Mouse (Mus musculus) olfactory bulb, adult 2 months (tissue): ENCODE results near the gene Mrtfb. TPM values are rescaled to one million over a fixed set of nuclear protein-coding genes. Genes with fewer than 3 reads are reported as not detected.

ENCODE experiments used
- H3K27ac ChIP-seq: fragments of 200-500 bp; 2 replicates; pipeline ENCODE4 v1.5.1; 2012; ENCODE audit warnings: low read depth, low read length; ENCODE audit not compliant: insufficient read depth
- H3K4me1 ChIP-seq: fragments of 200-500 bp; 2 replicates; pipeline ENCODE4 v1.6.1; 2012; ENCODE audit warnings: low read length; ENCODE audit not compliant: control insufficient read depth, insufficient read depth
- H3K4me3 ChIP-seq: fragments of 200-500 bp; 2 replicates; pipeline ENCODE4 v1.5.1; 2012; ENCODE audit warnings: mild to moderate bottlenecking, low read depth, low read length, moderate library complexity; ENCODE audit not compliant: insufficient read depth
- CTCF ChIP-seq: fragments of 200-500 bp; IDR thresholded peaks from 2 replicates; pipeline ENCODE4 v1.5.1; 2012; ENCODE audit warnings: low read depth, mild to moderate bottlenecking, low read length, moderate library complexity; ENCODE audit not compliant: insufficient read depth
- POLR2A ChIP-seq: fragments of 200-500 bp; IDR thresholded peaks from 2 replicates; pipeline ENCODE4 v1.6.1; 2012; ENCODE audit warnings: mild to moderate bottlenecking, low read depth, low read length, moderate library complexity; ENCODE audit not compliant: insufficient read depth
- WGBS: fragments of 180-500 bp; shearing (Covaris S2); methylation state at CpG from one replicate; pipeline ENCODE4 v1.1.7; 2018; 5-methylcytosine and 5-hydroxymethylcytosine counted together
- polyA plus RNA-seq: library from polyadenylated mRNA; stranded (reverse); fragments of >200 nt; gene quantifications from 2 replicates; pipeline ENCODE4 v1.2.4, GENCODE M21; 2012; ENCODE audit warnings: low replicate concordance; ENCODE audit not compliant: missing spikeins, insufficient read depth, insufficient read length

The Mrtfb gene
- polyA plus RNA-seq, 1 experiment: 36.5 TPM

GRCm38 (mm10) chr16:13428806-13429205 is 172.5 kb downstream of the Mrtfb start:
- 89% methylated on average over 1 of the region's 1 CpGs for WGBS
- H3K27ac ChIP-seq: no peak overlapping the region
- H3K4me3 ChIP-seq: no peak overlapping the region
- no peaks in the 10 kb centered on the region for H3K4me1 ChIP-seq
- TF ChIP-seq CTCF: no peak
- no peak for TF ChIP-seq POLR2A

DNA sequence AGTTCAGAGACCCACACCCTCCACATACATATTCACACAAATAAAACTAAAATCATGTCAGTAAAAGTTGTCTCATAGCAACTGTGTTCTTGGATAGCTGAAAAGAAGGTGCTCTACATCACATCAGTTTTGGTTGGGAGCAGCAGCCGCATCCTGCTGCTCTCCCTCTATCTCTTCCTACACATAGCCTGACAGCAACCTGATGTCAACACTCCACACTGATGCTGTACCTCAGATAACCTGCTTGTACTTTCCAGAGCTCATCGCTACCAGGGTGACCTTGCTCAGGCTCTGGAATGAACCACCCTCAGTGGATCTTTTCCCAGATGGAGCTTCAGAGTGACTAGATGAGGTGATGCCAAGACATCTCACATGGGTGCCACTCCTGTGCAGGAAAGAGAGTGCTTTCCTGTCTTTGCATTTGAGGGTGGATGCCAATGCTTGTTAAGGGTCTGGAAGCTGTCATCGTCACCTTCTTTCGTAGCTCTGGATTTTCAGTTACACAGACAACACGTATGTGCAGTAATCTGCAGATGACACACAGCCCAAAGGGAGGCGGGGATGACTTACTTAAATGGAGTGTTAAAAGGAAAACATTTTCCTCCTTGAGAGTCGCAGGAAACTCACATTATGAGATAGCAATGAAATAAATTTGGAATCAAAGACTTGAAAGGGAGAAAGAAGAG is 173.8 kb downstream of the Mrtfb start:
- no peaks in the 10 kb centered on the region for H3K4me1 ChIP-seq
- WGBS: 79% methylated on average over 7 of the region's 7 CpGs
- TF ChIP-seq POLR2A: no peak
- TF ChIP-seq CTCF: no peak
- H3K27ac ChIP-seq: no peak overlapping the region
- no peak overlapping the region for H3K4me3 ChIP-seq

- 69% methylated on average over 1 of the region's 1 CpGs for WGBS
- no peak overlapping the region for H3K4me3 ChIP-seq
- no peaks in the 10 kb centered on the region for H3K4me1 ChIP-seq
- no peak overlapping the region for H3K27ac ChIP-seq
- TF ChIP-seq CTCF (no peak), POLR2A (no peak)
These were observed 174.7 kb downstream of the Mrtfb start for GRCm38 (mm10) chr16:13430940-13431339.

DNA sequence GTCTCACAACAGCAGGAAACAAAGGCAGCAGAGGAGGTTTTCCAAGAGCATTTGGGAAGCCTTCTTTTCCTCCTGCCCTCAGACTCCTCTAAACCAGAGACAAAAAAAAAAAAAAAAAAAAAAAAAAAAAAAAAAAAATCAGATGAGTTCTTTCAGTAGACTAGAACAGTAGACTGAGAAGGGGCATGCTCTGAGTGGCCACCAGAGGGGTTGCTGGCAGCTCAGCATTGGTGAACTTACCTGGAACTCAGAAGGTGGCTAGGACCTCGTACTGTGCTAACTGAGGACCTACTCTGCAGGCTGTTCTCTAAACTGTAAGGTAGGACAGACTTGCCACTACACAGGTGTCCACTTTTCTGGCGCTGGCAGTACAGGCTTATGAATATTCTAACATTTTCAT is 179.3 kb downstream of the Mrtfb start:
- no peak overlapping the region for H3K4me3 ChIP-seq
- TF ChIP-seq CTCF (no peak), POLR2A (no peak)
- H3K27ac ChIP-seq: no peak overlapping the region
- H3K4me1 ChIP-seq: peaks cover 6% of the 10 kb centered on the region
- 96% methylated on average over 2 of the region's 2 CpGs for WGBS

- peaks cover 6% of the 10 kb centered on the region for H3K4me1 ChIP-seq
- no peak for TF ChIP-seq POLR2A
- TF ChIP-seq CTCF: no peak
- under 1% methylated on average over 58 of the region's 58 CpGs for WGBS
- H3K4me3 ChIP-seq: peak overlapping the region; percentile 72
- no peak overlapping the region for H3K27ac ChIP-seq
These were observed 180.9 kb downstream of the Mrtfb start for GRCm38 (mm10) chr16:13437037-13437769.

DNA sequence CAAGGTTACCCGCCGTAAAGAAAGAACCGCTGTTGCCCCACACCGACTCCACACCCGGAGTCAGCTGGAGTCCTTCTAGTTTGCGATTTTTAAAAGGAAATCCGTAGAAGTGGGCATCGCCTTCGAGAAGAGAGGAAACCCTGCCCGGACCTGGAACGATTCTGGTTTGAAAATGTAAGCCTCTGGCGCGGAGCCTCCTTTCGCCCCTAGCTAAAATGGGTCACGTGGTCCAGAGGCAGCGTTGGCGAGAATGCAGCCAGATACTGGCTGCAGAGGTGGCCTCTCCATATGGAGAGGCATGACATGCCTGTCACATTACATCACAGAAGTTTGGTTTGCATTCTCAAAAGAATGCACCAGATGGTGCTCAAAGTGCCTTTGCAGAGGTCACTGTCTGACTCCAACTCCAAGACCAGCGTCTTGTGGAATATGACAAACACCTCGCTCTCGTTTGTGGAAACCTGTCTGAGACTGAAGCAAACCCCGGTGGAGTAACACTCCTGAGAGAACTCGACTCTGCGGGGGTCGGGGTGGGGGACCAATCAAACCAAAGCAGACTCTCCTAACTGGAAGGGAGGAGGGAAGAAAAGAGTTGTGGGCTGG is 181.6 kb downstream of the Mrtfb start:
- H3K4me1 ChIP-seq: peaks cover 6% of the 10 kb centered on the region
- peak overlapping the region; percentile 34; the same call in 1 of the 2 replicates for H3K27ac ChIP-seq
- 1% methylated on average over 24 of the region's 24 CpGs for WGBS
- peak overlapping the region; percentile 72 for H3K4me3 ChIP-seq
- no peak for TF ChIP-seq CTCF
- TF ChIP-seq POLR2A: no peak

DNA sequence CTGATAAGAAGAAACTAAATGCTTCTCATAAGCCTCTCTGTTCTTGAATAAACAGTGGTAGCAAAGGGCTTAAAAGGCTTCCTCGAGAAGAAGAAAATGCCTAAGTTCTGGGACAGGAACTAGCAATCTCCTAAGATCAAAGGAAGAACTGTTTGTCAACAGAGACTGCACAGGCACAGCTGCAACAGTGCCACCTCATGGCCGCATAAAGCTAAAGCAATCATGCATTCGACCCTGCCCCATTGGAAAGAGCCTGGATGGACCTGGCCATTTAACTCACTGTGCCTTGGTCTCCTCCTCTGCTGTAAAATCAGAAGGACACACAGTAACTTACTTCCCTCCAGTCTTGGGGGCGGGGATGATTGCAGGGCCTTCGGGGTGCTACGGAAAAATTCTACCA is 184.2 kb downstream of the Mrtfb start:
- TF ChIP-seq POLR2A (no peak), CTCF (no peak)
- WGBS: 55% methylated on average over 6 of the region's 6 CpGs
- Histone ChIP-seq H3K27ac (no peak overlapping the region), H3K4me1 (peaks cover 6% of the 10 kb centered on the region), H3K4me3 (no peak overlapping the region)

GRCm38 (mm10) chr16:13443764-13444163 is 187.5 kb downstream of the Mrtfb start:
- H3K4me3 ChIP-seq: no peak overlapping the region
- H3K27ac ChIP-seq: no peak overlapping the region
- TF ChIP-seq POLR2A (no peak), CTCF (no peak)
- H3K4me1 ChIP-seq: peaks cover 13% of the 10 kb centered on the region
- 81% methylated on average over 1 of the region's 1 CpGs for WGBS

DNA sequence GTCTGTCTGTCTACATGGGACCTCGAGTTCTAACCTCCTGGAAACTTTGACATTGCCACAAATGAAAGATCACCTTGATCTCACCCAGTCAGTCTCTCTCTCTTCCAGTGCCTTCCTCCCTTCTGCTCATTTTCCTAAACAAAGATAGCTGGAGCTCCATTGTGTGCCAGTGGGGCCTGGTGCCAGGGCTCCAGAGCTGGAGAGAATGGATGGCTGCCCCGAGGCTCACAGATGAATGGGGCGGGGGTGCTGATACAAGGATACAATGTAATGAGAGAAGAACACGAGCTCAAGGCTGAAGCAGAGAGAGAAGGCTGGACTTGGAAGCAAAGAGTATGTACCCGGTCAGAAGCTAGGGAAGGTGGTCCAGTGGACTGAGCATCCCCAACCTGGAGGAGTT is 189.2 kb downstream of the Mrtfb start:
- Histone ChIP-seq H3K4me1 (peaks cover 13% of the 10 kb centered on the region), H3K27ac (no peak overlapping the region), H3K4me3 (no peak overlapping the region)
- 76% methylated on average over 5 of the region's 5 CpGs for WGBS
- TF ChIP-seq POLR2A (no peak), CTCF (no peak)

DNA sequence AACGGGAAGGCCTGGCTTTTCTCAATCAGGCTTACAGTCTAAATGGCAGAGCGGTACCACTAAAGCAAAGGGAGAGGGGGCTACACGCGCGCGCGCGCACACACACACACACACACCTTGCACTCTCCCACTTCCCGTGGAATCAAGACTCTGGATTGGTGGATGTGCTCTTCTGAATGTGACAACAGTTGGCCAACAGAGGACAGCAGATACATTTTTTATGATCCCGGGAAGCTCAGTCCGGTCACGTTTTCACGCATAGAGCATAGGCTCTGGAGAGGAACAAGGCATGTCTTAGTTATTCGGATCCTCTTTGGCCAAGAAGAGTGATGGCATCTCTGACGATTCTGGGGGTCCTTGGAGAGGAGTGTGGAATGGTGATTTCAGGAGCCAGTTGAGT is 190.2 kb downstream of the Mrtfb start:
- Histone ChIP-seq H3K4me1 (peaks cover 13% of the 10 kb centered on the region), H3K27ac (no peak overlapping the region), H3K4me3 (no peak overlapping the region)
- 45% methylated on average over 15 of the region's 15 CpGs for WGBS
- TF ChIP-seq POLR2A (no peak), CTCF (no peak)
